Mouse (Mus musculus) hindbrain, embryonic 12.5 days (tissue): ENCODE results near the gene Fam81a. TPM values are rescaled to one million over a fixed set of nuclear protein-coding genes. Genes with fewer than 3 reads are reported as not detected.

Experiments
- ATAC-seq: fragments of 200-750 bp; cut with Nextera tagmentation; 2 replicates; pipeline ENCODE4 v1.8.0; 2017; ENCODE audit warnings: moderate TSS enrichment; ENCODE audit not compliant: low FRiP score
- H3K27ac ChIP-seq: fragments of 300-500 bp; sonication (generic); 2 replicates; pipeline ENCODE4 v1.5.1; 2016; ENCODE audit warnings: mild to moderate bottlenecking
- H3K27me3 ChIP-seq: fragments of 300-500 bp; sonication (generic); 2 replicates; pipeline ENCODE4 v1.6.1; 2016; ENCODE audit warnings: mild to moderate bottlenecking
- H3K36me3 ChIP-seq: fragments of 300-500 bp; sonication (generic); 2 replicates; pipeline ENCODE4 v1.6.1; 2016; ENCODE audit warnings: mild to moderate bottlenecking
- H3K4me1 ChIP-seq: fragments of 300-500 bp; sonication (generic); 2 replicates; pipeline ENCODE4 v1.6.1; 2016
- H3K4me2 ChIP-seq: fragments of 300-500 bp; sonication (generic); replicated peaks from 2 replicates; pipeline ENCODE4 v1.6.1; 2016; ENCODE audit warnings: mild to moderate bottlenecking
- H3K4me3 ChIP-seq: fragments of 300-500 bp; sonication (generic); 2 replicates; pipeline ENCODE4 v1.5.1; 2016; ENCODE audit warnings: mild to moderate bottlenecking
- H3K9ac ChIP-seq: fragments of 300-500 bp; sonication (generic); 2 replicates; pipeline ENCODE4 v1.6.1; 2016; ENCODE audit warnings: mild to moderate bottlenecking, moderate library complexity
- H3K9me3 ChIP-seq: fragments of 300-500 bp; sonication (generic); replicated peaks from 2 replicates; pipeline ENCODE4 v1.6.1; 2016; ENCODE audit warnings: mild to moderate bottlenecking
- WGBS: fragments of 180-500 bp; shearing (Covaris S2); methylation state at CpG from one replicate; pipeline ENCODE4 v1.1.7; 2016; 5-methylcytosine and 5-hydroxymethylcytosine counted together
- polyA plus RNA-seq: library from polyadenylated mRNA; unstranded; fragments of >200 nt; fragmentation: Nextera tagmentation; extraction: Ambion mirVana; gene quantifications from 2 replicates; pipeline ENCODE4 v1.2.1, GENCODE M21; 2016

Gene Fam81a
- polyA plus RNA-seq, 1 experiment from 2014 or later, result 7.4 TPM

DNA sequence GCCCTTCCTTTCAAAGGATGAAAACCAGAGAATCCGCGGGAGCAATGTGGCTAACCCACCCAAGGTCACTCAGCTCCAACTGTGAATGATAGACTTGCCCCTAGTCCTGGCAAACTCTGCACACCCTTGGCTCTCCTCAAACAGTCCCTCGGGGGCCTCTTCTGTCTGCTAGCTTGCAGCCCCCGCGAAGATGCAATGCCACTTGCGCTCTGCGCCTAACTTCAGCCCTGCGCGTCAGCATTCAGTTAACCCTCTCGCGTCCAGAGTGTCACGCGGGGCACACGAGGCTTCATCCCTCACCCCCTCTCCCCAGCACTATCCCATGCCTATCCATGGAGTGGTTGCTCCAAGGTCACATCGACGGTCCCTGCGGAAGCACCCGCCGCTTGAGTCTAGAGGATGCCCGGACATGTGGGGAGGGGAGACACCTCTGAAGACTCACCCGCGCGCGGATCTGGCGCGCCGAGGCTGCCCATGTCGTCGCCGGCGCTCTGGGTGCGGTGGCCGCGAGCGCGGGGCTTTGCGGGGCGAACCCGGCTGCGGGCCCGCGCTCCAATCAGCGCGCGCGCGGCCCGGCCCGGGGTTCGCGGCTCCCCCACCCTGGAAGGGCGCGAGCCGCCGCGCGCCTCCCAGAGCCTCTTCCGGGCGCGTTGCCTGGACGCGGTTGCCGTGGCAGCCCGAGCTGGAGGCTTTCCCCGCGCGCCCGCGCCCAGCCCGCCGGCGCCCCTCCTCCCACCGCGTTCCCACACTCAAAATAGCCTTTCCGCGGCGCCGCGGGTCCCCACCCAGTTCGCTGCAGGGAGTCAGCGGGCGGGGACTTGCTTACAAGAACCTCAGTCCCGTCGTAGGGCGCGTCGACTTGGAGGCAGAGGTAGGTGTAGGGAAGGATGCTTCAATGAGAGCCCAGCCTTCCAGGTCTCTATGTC lies 1.2 kb downstream of the Fam81a start:
- peak overlapping the region; percentile 73 for H3K9ac ChIP-seq
- no peak overlapping the region for H3K27ac ChIP-seq
- H3K4me3 ChIP-seq, result peak overlapping the region; percentile 72
- peak overlapping the region; percentile 96 for H3K4me2 ChIP-seq
- WGBS, result under 1% methylated on average over 67 of the region's 87 CpGs
- peaks cover 24% of the 10 kb centered on the region for H3K4me1 ChIP-seq
- ATAC-seq, result peak; percentile 85
- H3K36me3 ChIP-seq, result no peaks in the 10 kb centered on the region
- peaks cover 29% of the 10 kb centered on the region for H3K27me3 ChIP-seq
- H3K9me3 ChIP-seq, result no peaks in the 10 kb centered on the region

GRCm38 (mm10) chr9:70140340-70140739 lies 2.0 kb downstream of the Fam81a start:
- Histone ChIP-seq H3K4me1 (peaks cover 24% of the 10 kb centered on the region), H3K9me3 (no peaks in the 10 kb centered on the region), H3K4me3 (peak overlapping the region; percentile 72), H3K4me2 (peak overlapping the region; percentile 96), H3K27ac (no peak overlapping the region), H3K27me3 (peaks cover 29% of the 10 kb centered on the region), H3K9ac (no peak overlapping the region), H3K36me3 (no peaks in the 10 kb centered on the region)
- 0 out of 2 replicates have a peak, but pooled peaks have one; percentile 7 for ATAC-seq
- 55% methylated on average over 4 of the region's 4 CpGs for WGBS

DNA sequence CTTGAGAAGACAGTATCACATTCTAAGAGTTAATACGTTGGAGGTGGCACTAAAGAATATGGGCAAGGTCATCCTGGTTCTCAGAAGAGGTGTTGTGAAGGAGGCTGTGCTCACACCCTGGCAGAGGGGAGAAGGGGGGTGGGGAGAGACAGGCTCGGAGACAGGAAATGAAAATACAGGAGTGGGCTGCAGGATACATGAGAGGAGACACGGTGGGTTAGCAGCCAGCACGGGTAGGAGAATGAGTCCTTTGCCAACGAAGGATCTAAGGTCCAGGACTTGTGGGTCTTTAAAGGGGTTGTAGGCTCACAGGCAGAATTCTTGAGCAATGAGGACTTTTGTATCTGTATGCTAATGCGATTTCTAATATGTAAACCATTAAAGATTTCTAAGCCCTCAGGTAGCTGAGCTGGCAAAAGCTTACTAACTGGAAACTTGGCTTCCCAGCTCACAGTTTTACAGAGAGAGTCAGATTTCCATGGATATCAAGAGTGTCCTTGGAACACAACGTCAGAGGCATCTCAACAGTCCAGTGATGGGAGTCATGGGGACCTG lies 3.0 kb downstream of the Fam81a start:
- no peak for ATAC-seq
- no peak overlapping the region for H3K27ac ChIP-seq
- no peak overlapping the region for H3K4me2 ChIP-seq
- no peaks in the 10 kb centered on the region for H3K36me3 ChIP-seq
- H3K27me3 ChIP-seq, result peaks cover 29% of the 10 kb centered on the region
- H3K9me3 ChIP-seq, result no peaks in the 10 kb centered on the region
- 42% methylated on average over 7 of the region's 7 CpGs for WGBS
- no peak overlapping the region for H3K9ac ChIP-seq
- peaks cover 24% of the 10 kb centered on the region for H3K4me1 ChIP-seq
- no peak overlapping the region for H3K4me3 ChIP-seq

GRCm38 (mm10) chr9:70138511-70138910 lies 3.8 kb downstream of the Fam81a start:
- H3K4me1 ChIP-seq, result peaks cover 24% of the 10 kb centered on the region
- no peaks in the 10 kb centered on the region for H3K9me3 ChIP-seq
- no peak for ATAC-seq
- peaks cover 29% of the 10 kb centered on the region for H3K27me3 ChIP-seq
- no peak overlapping the region for H3K4me2 ChIP-seq
- no peak overlapping the region for H3K9ac ChIP-seq
- H3K27ac ChIP-seq, result no peak overlapping the region
- H3K4me3 ChIP-seq, result no peak overlapping the region
- no peaks in the 10 kb centered on the region for H3K36me3 ChIP-seq
- 28% methylated on average over 7 of the region's 7 CpGs for WGBS

GRCm38 (mm10) chr9:70137991-70138390 lies 4.4 kb downstream of the Fam81a start:
- Histone ChIP-seq H3K36me3 (no peaks in the 10 kb centered on the region), H3K4me1 (peaks cover 24% of the 10 kb centered on the region), H3K9ac (no peak overlapping the region), H3K27me3 (peaks cover 24% of the 10 kb centered on the region), H3K9me3 (no peaks in the 10 kb centered on the region), H3K4me3 (no peak overlapping the region), H3K4me2 (no peak overlapping the region), H3K27ac (no peak overlapping the region)
- no peak for ATAC-seq
- WGBS, result 71% methylated on average over 5 of the region's 5 CpGs

- no peak overlapping the region for H3K4me2 ChIP-seq
- ATAC-seq, result no peak
- no peaks in the 10 kb centered on the region for H3K9me3 ChIP-seq
- peaks cover 12% of the 10 kb centered on the region; the same call in 1 of the 2 replicates for H3K4me1 ChIP-seq
- no peaks in the 10 kb centered on the region for H3K36me3 ChIP-seq
- WGBS, result 88% methylated on average over 1 of the region's 1 CpGs
- peaks cover 4% of the 10 kb centered on the region; the same call in 1 of the 2 replicates for H3K27me3 ChIP-seq
- no peak overlapping the region for H3K9ac ChIP-seq
- H3K4me3 ChIP-seq, result no peak overlapping the region
- no peak overlapping the region for H3K27ac ChIP-seq
Observed at GRCm38 (mm10) chr9:70135186-70135585, 7.2 kb downstream of the Fam81a start.

- Histone ChIP-seq H3K27me3 (peaks cover 4% of the 10 kb centered on the region; the same call in 1 of the 2 replicates), H3K4me1 (peaks cover 11% of the 10 kb centered on the region; the same call in 1 of the 2 replicates), H3K4me2 (no peak overlapping the region), H3K4me3 (no peak overlapping the region), H3K9ac (no peak overlapping the region), H3K36me3 (no peaks in the 10 kb centered on the region), H3K9me3 (no peaks in the 10 kb centered on the region), H3K27ac (no peak overlapping the region)
- 66% methylated on average over 5 of the region's 5 CpGs for WGBS
- no peak for ATAC-seq
Observed at GRCm38 (mm10) chr9:70134716-70135115, 7.6 kb downstream of the Fam81a start.

DNA sequence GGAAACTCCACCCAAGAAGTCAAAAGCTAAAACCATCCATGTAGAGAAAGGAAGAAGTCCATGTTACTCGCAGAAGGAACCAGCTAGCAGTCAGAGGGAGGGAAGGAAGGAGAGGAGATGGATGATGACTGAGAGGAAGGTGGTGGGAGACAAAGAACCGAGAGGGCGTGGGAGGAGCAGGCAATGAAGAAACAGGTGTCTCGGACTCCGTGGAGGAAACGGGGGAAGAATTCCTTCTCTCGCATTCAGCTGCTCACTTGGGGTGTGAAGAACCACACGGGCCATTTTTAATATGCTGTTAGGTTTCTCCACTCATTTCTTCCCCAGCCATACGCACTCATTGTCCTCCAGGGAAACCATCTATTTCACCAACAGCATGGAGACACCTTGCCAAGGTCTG lies 8.1 kb downstream of the Fam81a start:
- Histone ChIP-seq H3K4me1 (peaks cover 6% of the 10 kb centered on the region; the same call in 1 of the 2 replicates), H3K27ac (no peak overlapping the region), H3K4me2 (no peak overlapping the region), H3K9me3 (no peaks in the 10 kb centered on the region), H3K4me3 (no peak overlapping the region), H3K27me3 (peaks cover 4% of the 10 kb centered on the region; the same call in 1 of the 2 replicates), H3K9ac (no peak overlapping the region), H3K36me3 (no peaks in the 10 kb centered on the region)
- WGBS, result 86% methylated on average over 9 of the region's 9 CpGs
- no peak for ATAC-seq

DNA sequence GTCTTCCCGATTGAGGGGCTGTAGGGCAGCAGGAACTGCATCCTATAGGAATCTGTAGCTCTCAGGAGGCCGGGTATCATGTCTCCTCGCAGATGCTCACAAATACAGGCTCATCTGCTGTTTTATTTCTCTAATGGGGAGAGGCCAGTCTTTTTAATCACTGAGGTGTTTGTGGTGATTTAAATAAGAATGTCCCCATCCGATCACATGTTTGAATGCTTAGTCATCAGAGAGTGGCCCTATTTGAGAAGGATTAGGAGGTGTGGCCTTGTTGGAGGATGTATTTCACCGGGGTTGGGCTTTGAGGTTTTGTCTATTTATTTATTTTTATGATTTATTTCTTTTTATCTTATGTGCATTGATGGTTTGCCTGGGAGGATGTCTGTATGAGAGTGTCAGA lies 11.6 kb downstream of the Fam81a start:
- Histone ChIP-seq H3K4me1 (no peaks in the 10 kb centered on the region), H3K4me3 (no peak overlapping the region), H3K9ac (no peak overlapping the region), H3K9me3 (no peaks in the 10 kb centered on the region), H3K36me3 (no peaks in the 10 kb centered on the region), H3K4me2 (no peak overlapping the region), H3K27ac (no peak overlapping the region), H3K27me3 (no peaks in the 10 kb centered on the region)
- ATAC-seq, result no peak
- WGBS, result 92% methylated on average over 5 of the region's 5 CpGs

DNA sequence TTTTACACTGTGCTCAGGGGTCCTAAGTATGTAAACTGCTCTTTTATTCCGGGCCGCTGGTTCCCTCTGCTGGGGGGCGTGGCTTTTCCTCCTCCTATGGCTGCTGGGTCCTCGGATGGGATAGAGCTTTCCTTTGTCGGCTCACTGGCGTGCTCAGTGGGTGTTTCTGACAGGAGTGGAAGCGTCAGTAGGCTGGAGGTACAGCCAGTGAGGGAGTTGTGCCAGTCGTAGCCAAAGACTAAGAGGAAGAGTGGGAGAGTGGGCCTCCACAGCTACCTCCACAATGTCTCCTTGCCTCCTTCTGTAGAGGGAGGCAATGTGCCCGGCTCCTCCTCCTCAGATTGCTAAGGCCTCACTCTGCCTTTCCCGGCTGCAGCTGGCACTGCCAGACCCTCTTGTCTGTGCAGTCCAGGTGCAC lies 30.5 kb downstream of the Fam81a start:
- peak overlapping the region; percentile 32; the same call in 1 of the 2 replicates for H3K9ac ChIP-seq
- H3K27ac ChIP-seq, result no peak overlapping the region
- peaks cover 11% of the 10 kb centered on the region; the same call in 1 of the 2 replicates for H3K4me1 ChIP-seq
- 4% methylated on average over 10 of the region's 10 CpGs for WGBS
- no peaks in the 10 kb centered on the region for H3K9me3 ChIP-seq
- H3K4me2 ChIP-seq, result peak overlapping the region; percentile 55
- ATAC-seq, result peak; percentile 79
- H3K4me3 ChIP-seq, result peak overlapping the region; percentile 20
- H3K36me3 ChIP-seq, result no peaks in the 10 kb centered on the region
- H3K27me3 ChIP-seq, result no peaks in the 10 kb centered on the region

- no peak overlapping the region for H3K4me3 ChIP-seq
- H3K4me1 ChIP-seq, result peaks cover 8% of the 10 kb centered on the region; the same call in 1 of the 2 replicates
- no peaks in the 10 kb centered on the region for H3K27me3 ChIP-seq
- no peak for ATAC-seq
- WGBS, result 79% methylated on average over 7 of the region's 7 CpGs
- H3K27ac ChIP-seq, result no peak overlapping the region
- H3K9me3 ChIP-seq, result no peaks in the 10 kb centered on the region
- no peaks in the 10 kb centered on the region for H3K36me3 ChIP-seq
- no peak overlapping the region for H3K9ac ChIP-seq
- H3K4me2 ChIP-seq, result no peak overlapping the region
Observed at GRCm38 (mm10) chr9:70110871-70111270, 31.5 kb downstream of the Fam81a start.

DNA sequence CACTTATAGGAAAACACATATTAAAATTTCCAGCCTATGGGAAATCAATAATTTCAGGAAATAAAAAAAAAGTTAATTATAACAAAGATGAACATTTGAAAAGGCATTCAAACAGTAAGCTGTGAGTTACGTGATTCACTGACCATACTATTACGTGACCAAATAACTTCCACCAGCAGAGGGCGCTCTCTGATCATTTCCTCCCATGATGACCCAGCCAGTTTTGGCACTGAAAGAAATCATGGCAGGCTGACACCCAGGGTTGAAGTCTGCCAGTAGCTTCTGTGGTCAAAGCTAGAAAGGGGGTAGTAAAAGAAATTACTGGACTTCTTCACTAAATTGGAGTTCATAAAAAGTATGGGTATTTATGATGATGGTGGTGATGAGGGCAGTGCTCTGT lies 33.1 kb downstream of the Fam81a start:
- 7% methylated on average over 3 of the region's 3 CpGs for WGBS
- Histone ChIP-seq H3K27me3 (no peaks in the 10 kb centered on the region), H3K36me3 (no peaks in the 10 kb centered on the region), H3K4me2 (no peak overlapping the region), H3K4me3 (no peak overlapping the region), H3K9me3 (no peaks in the 10 kb centered on the region), H3K27ac (no peak overlapping the region), H3K9ac (no peak overlapping the region), H3K4me1 (peaks cover 8% of the 10 kb centered on the region; the same call in 1 of the 2 replicates)
- ATAC-seq, result no peak
